Mouse (Mus musculus) frontal cortex, postnatal 25 days (tissue): ENCODE results near the gene Edn1.

Experiments used
- DNase-seq, 2 experiments: peaks; one replicate each; pipeline ENCODE4 v3.0.0; 2022; ENCODE audit warnings: low spot score in 2 of 2

Edn1 gene

GRCm38 (mm10) chr13:42317808-42318207, 16.5 kb downstream of the Edn1 start:
- no peak for DNase-seq

DNA sequence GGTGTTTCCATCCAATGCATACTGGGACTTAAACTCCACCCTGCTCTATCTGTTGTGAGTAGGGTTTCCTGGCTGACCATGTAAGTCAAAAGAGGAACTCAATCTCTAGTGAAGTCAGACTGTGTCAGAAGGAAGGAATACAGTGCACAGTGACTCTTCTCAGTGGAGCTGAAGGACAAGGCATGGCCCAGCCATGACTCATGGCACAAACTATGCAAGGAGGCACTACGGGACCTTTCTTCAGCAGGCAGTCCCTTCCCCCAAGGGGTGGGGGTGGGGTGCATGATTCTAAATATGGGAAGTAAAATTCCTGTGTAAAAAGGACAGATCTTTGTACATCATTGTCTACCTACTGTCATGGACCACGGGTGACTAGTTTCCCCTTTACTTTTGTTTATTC, 27.3 kb downstream of the Edn1 start:
- no peak for DNase-seq

GRCm38 (mm10) chr13:42331104-42331503, 29.8 kb downstream of the Edn1 start:
- DNase-seq: no peak

- DNase-seq: no peak
Observed at GRCm38 (mm10) chr13:42334981-42335380, 33.7 kb downstream of the Edn1 start.

GRCm38 (mm10) chr13:42336414-42336813, 35.1 kb downstream of the Edn1 start:
- DNase-seq: no peak

DNA sequence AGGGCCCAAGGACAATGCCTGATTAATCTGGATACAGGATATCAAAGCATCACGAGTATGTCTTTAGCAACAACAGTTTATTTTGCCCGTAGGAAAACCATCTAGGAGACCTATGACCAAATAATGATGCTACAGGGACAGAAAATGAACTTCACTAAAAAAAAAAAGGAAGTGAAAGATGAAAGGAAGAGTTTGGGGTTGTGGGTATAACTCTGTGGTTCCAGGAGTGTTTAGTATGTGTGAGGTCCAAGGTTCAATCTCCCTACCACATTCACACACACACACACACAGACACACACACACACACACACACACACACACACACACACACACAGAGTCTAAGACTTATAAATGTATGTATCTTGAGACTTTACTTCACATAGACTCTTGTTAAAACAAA, 35.8 kb downstream of the Edn1 start:
- no peak for DNase-seq

- no peak for DNase-seq
Observed at GRCm38 (mm10) chr13:42339466-42339865, 38.2 kb downstream of the Edn1 start.

- DNase-seq: no peak
Observed at GRCm38 (mm10) chr13:42341871-42342532, 40.7 kb downstream of the Edn1 start.

GRCm38 (mm10) chr13:42345439-42345838, 44.2 kb downstream of the Edn1 start:
- DNase-seq: no peak

- no peak for DNase-seq
Observed at GRCm38 (mm10) chr13:42346414-42346813, 45.1 kb downstream of the Edn1 start.

DNA sequence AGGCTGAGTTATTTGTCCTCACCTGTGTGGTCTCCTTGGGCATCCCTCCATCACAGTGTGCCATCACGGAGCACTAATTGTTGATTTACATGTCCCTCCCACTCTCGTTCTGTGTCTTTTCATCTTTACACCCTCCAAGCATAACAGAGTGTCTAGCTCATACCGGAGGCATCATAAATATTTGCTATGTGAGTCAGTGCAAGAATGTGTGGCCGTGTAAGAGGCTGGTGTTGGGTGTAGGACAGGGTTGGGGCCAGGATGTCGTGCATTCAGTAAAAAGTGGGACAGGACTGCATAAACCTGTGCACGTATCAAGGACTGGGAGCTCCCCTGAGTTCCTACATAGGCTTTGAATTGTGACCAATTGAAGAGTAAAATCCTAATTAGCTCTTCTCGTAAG, 50.4 kb downstream of the Edn1 start:
- DNase-seq: no peak
